Mouse (Mus musculus) small intestine, adult 2 months (tissue): Measurements from ENCODE around the gene Kif24.

Experiments
- CTCF ChIP-seq: fragments of 200-500 bp; IDR thresholded peaks from 2 replicates; pipeline ENCODE4 v1.5.1; 2012; ENCODE audit warnings: low read depth, mild to moderate bottlenecking, control low read depth, inconsistent platforms, low read length, moderate library complexity, mixed read lengths; ENCODE audit not compliant: insufficient replicate concordance, insufficient read length; ENCODE audit errors: extremely low read depth
- POLR2A ChIP-seq: fragments of 200-500 bp; IDR thresholded peaks from 2 replicates; pipeline ENCODE4 v1.6.1; 2012; ENCODE audit warnings: low read depth, mild to moderate bottlenecking, control low read depth, inconsistent platforms, low read length, moderate library complexity

DNA sequence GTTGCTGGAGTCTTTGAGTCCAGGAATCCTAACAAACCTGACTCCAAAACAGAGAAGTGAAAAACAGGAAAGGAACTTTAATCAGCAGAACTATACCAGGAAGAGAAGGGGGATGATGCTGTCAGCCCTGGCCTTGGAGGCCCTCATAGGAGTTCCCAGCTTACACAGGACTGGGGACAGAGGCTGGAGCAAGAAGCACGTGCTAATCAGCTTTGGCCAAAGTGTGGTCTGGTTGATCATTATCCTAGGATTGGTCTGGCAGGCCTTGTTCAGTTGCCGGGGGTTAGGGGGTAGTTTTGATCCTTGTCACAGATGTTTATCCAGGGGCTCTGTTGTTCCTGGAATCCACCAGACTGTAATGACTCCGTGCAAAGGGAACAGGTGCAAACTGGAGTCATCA is 29.7 kb upstream of the Kif24 start:
- TF ChIP-seq CTCF (no peak), POLR2A (no peak)
